29 mouse cellular contexts compared by ENCODE assay signal in the genomic region with DNA sequence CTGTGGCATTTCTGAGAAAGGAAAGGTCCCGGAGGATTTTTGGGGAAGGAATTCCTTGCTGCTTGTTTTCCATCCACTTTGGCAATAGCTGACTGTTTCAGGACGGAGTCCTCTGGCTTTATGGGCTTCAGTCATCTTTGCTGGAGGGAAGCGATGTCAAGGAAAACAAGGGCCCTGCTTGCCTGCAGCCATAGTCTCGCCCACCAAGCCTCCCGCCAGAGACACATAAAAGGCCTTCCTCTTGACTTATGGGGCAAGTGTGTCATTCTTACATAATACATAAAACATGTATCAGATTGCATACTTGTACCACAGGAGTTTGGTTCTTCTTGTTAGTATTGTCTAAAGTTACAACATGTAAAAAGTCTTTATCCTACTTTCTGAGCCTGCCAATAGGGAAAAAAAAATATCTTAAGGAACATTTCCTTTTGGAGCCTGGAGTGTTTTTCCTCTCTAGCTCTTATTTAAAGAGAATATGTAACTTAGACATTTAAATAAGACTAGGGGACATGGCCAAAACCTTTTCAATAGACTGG. TPM values are rescaled to one million over a fixed set of nuclear protein-coding genes. Genes with fewer than 3 reads are reported as not detected.
A peak's percentile ranks its signal among the peaks of the same experiment; 100 is the strongest.
DNase-seq lines count a peak whose midpoint lies in the region; ATAC-seq lines count a peak whose summit lies in the region.
"Had no signal": no experiment of that assay in that cellular context is flagged by ENCODE, and none has a peak within 500 bp of the region (broad histone marks: within the 10 kb centered on the region; RNA-seq: fewer than 3 reads in every experiment).

No protein-coding gene starts in this region.

- no peak for DNase-seq in embryonic facial prominence, embryonic 10.5 days (ENCODE audit: low spot score)
- no peak for DNase-seq in kidney, postnatal 4 days
- DNase-seq in adipocyte (ENCODE audit: low spot score) = peak; percentile 64
- DNase-seq in frontal cortex, adult 2 months (ENCODE audit: extremely low spot score in 1 of 2, low spot score in 1 of 2) = no peak
- DNase-seq: adrenal gland, postnatal 25 days; cerebellum, adult 9-10 months; gastrocnemius, postnatal 25 days; heart, adult 2 months; heart, postnatal 14 days; kidney, postnatal 10 days; layer of hippocampus, postnatal 36 days; liver, postnatal 0 days; retina, postnatal 1 day; right cerebral cortex, postnatal 25 days; spleen, adult 18-20 months; thymus, postnatal 14 days had no signal

- no peak overlapping the region for H3K4me2 ChIP-seq in embryonic facial prominence, embryonic 12.5 days (replicated peaks)
- H3K4me2 ChIP-seq in kidney, embryonic 16.5 days (replicated peaks; ENCODE audit: low read depth, low read length) = no peak overlapping the region
- no peak overlapping the region for H3K4me2 ChIP-seq in limb, embryonic 13.5 days (replicated peaks)
- H3K4me2 ChIP-seq in neural tube, embryonic 15.5 days = no peak overlapping the region
- H3K4me2 ChIP-seq: heart, embryonic 13.5 days; hindbrain, embryonic 13.5 days; liver, embryonic 11.5 days; midbrain, embryonic 15.5 days; neural tube, embryonic 12.5 days had no signal

- ATAC-seq in embryonic facial prominence, embryonic 12.5 days (ENCODE audit: insufficient number of reproducible peaks, insufficient read depth, low FRiP score, low TSS enrichment) = no peak
- no peak for ATAC-seq in kidney, embryonic 16.5 days (ENCODE audit: low FRiP score, low TSS enrichment)
- no peak for ATAC-seq in limb, embryonic 13.5 days (ENCODE audit: low FRiP score, low read depth)
- ATAC-seq in neural tube, embryonic 15.5 days (ENCODE audit: low FRiP score) = no peak
- ATAC-seq: forebrain, embryonic 16.5 days; inflammation-experienced regulatory T-cells, adult 6 months; liver, postnatal 0 days; midbrain, embryonic 15.5 days had no signal

- no peaks in the 10 kb centered on the region for H3K27me3 ChIP-seq in embryonic facial prominence, embryonic 12.5 days
- H3K27me3 ChIP-seq in embryonic facial prominence, embryonic 10.5 days (replicated peaks; ENCODE audit: low read depth, poor library complexity, severe bottlenecking) = no peaks in the 10 kb centered on the region
- no peaks in the 10 kb centered on the region for H3K27me3 ChIP-seq in kidney, embryonic 16.5 days (ENCODE audit: insufficient read depth, low read length)
- H3K27me3 ChIP-seq in limb, embryonic 13.5 days = no peaks in the 10 kb centered on the region
- no peaks in the 10 kb centered on the region for H3K27me3 ChIP-seq in neural tube, embryonic 15.5 days (replicated peaks)
- H3K27me3 ChIP-seq: heart, embryonic 13.5 days; hindbrain, embryonic 13.5 days; midbrain, embryonic 15.5 days; neural tube, embryonic 12.5 days had no signal

- no peak overlapping the region for H3K9ac ChIP-seq in embryonic facial prominence, embryonic 12.5 days
- no peak overlapping the region for H3K9ac ChIP-seq in kidney, embryonic 16.5 days (replicated peaks; ENCODE audit: low read length)
- no peak overlapping the region for H3K9ac ChIP-seq in limb, embryonic 13.5 days
- H3K9ac ChIP-seq in neural tube, embryonic 15.5 days (replicated peaks) = no peak overlapping the region
- H3K9ac ChIP-seq: heart, embryonic 13.5 days; hindbrain, embryonic 13.5 days; liver, postnatal 0 days; midbrain, embryonic 15.5 days; neural tube, embryonic 12.5 days had no signal

- 43% methylated on average over 5 of the region's 5 CpGs for WGBS in embryonic facial prominence, embryonic 12.5 days
- WGBS in embryonic facial prominence, embryonic 10.5 days = 64% methylated on average over 5 of the region's 5 CpGs
- 53% methylated on average over 5 of the region's 5 CpGs for WGBS in kidney, embryonic 16.5 days
- 29% methylated on average over 5 of the region's 5 CpGs for WGBS in limb, embryonic 13.5 days
- WGBS in neural tube, embryonic 15.5 days = 51% methylated on average over 5 of the region's 5 CpGs

- peak overlapping the region; percentile 47; the same call in 1 of the 2 replicates for H3K27ac ChIP-seq in embryonic facial prominence, embryonic 12.5 days
- no peak overlapping the region for H3K27ac ChIP-seq in embryonic facial prominence, embryonic 10.5 days (replicated peaks)
- H3K27ac ChIP-seq in kidney, embryonic 16.5 days (ENCODE audit: low read length) = peak overlapping the region; percentile 3
- peak overlapping the region; percentile 73 for H3K27ac ChIP-seq in limb, embryonic 13.5 days
- no peak overlapping the region for H3K27ac ChIP-seq in neural tube, embryonic 15.5 days (replicated peaks)
- H3K27ac ChIP-seq: forebrain, embryonic 10.5 days; heart, adult 2 months; heart, embryonic 13.5 days; hindbrain, embryonic 13.5 days; macrophage; midbrain, embryonic 15.5 days; neural tube, embryonic 12.5 days had no signal

- no peaks in the 10 kb centered on the region for H3K9me3 ChIP-seq in embryonic facial prominence, embryonic 12.5 days
- no peaks in the 10 kb centered on the region for H3K9me3 ChIP-seq in embryonic facial prominence, embryonic 10.5 days
- H3K9me3 ChIP-seq in kidney, embryonic 16.5 days (ENCODE audit: low read length) = no peaks in the 10 kb centered on the region
- no peaks in the 10 kb centered on the region for H3K9me3 ChIP-seq in limb, embryonic 13.5 days
- no peaks in the 10 kb centered on the region for H3K9me3 ChIP-seq in neural tube, embryonic 15.5 days (replicated peaks)
- H3K9me3 ChIP-seq: forebrain, embryonic 10.5 days; heart, embryonic 13.5 days; hindbrain, embryonic 13.5 days; midbrain, embryonic 15.5 days; neural tube, embryonic 12.5 days had no signal

- H3K4me1 ChIP-seq in embryonic facial prominence, embryonic 12.5 days = 0 out of 2 replicates have a peak, but pooled peaks cover 11% of the 10 kb centered on the region
- peaks cover 16% of the 10 kb centered on the region; the same call in 1 of the 2 replicates for H3K4me1 ChIP-seq in embryonic facial prominence, embryonic 10.5 days
- peaks cover 8% of the 10 kb centered on the region; the same call in 1 of the 2 replicates for H3K4me1 ChIP-seq in kidney, embryonic 16.5 days (ENCODE audit: insufficient read depth, low read length)
- H3K4me1 ChIP-seq in limb, embryonic 13.5 days = peaks cover 26% of the 10 kb centered on the region
- peaks cover 3% of the 10 kb centered on the region; the same call in 1 of the 2 replicates for H3K4me1 ChIP-seq in neural tube, embryonic 15.5 days
- H3K4me1 ChIP-seq: midbrain, embryonic 15.5 days; neural tube, embryonic 12.5 days had no signal

- no peak overlapping the region for H3K4me3 ChIP-seq in embryonic facial prominence, embryonic 12.5 days
- no peak overlapping the region for H3K4me3 ChIP-seq in embryonic facial prominence, embryonic 10.5 days
- no peak overlapping the region for H3K4me3 ChIP-seq in kidney, embryonic 16.5 days (ENCODE audit: low read length)
- H3K4me3 ChIP-seq in limb, embryonic 13.5 days = no peak overlapping the region
- no peak overlapping the region for H3K4me3 ChIP-seq in neural tube, embryonic 15.5 days (replicated peaks)
- H3K4me3 ChIP-seq: forebrain, embryonic 10.5 days; heart, adult 2 months; heart, embryonic 13.5 days; hindbrain, embryonic 13.5 days; midbrain, embryonic 15.5 days; neural tube, embryonic 12.5 days had no signal

- H3K36me3 ChIP-seq in embryonic facial prominence, embryonic 12.5 days = no peaks in the 10 kb centered on the region
- no peaks in the 10 kb centered on the region for H3K36me3 ChIP-seq in embryonic facial prominence, embryonic 10.5 days (replicated peaks)
- H3K36me3 ChIP-seq in kidney, embryonic 16.5 days (ENCODE audit: insufficient read depth, low read length) = no peaks in the 10 kb centered on the region
- H3K36me3 ChIP-seq in limb, embryonic 13.5 days = no peaks in the 10 kb centered on the region
- H3K36me3 ChIP-seq in neural tube, embryonic 15.5 days = no peaks in the 10 kb centered on the region
- H3K36me3 ChIP-seq: forebrain, embryonic 10.5 days; heart, embryonic 13.5 days; hindbrain, embryonic 13.5 days; midbrain, embryonic 15.5 days; neural tube, embryonic 12.5 days had no signal

RNA-seq across cellular contexts. Expression of gene Rad51b, which starts 49.2 kb away (rescaled TPM):
- polyA plus RNA-seq in embryonic facial prominence, embryonic 12.5 days (2016; fragmentation: Nextera tagmentation; extraction: Ambion mirVana) = 7.7 and 8.0 TPM in 2 replicates
- polyA plus RNA-seq in embryonic facial prominence, embryonic 10.5 days (2016; fragmentation: Nextera tagmentation; extraction: Ambion mirVana) = 6.4 and 8.4 TPM in 2 replicates
- 8.0 and 8.9 TPM in 2 replicates for polyA plus RNA-seq in kidney, embryonic 16.5 days (2015; fragmentation: Nextera tagmentation; extraction: Ambion mirVana)
- 6.3 and 7.6 TPM in 2 replicates for polyA plus RNA-seq in limb, embryonic 13.5 days (2015; fragmentation: Nextera tagmentation; extraction: Ambion mirVana)
- polyA plus RNA-seq in frontal cortex, adult 2 months (2012; rRNA removed) = 0.14 and 0.17 TPM in 2 replicates
- 1.4 and 3.6 TPM in 2 replicates for polyA plus RNA-seq in neural tube, embryonic 15.5 days (2015; fragmentation: Nextera tagmentation; extraction: Ambion mirVana)

RNA-seq across cellular contexts. Expression of gene Zfyve26, which starts 50.2 kb away (rescaled TPM):
- 17.1 and 18.0 TPM in 2 replicates for polyA plus RNA-seq in embryonic facial prominence, embryonic 12.5 days (2016; fragmentation: Nextera tagmentation; extraction: Ambion mirVana)
- 15.2 and 16.5 TPM in 2 replicates for polyA plus RNA-seq in embryonic facial prominence, embryonic 10.5 days (2016; fragmentation: Nextera tagmentation; extraction: Ambion mirVana)
- polyA plus RNA-seq in kidney, embryonic 16.5 days (2015; fragmentation: Nextera tagmentation; extraction: Ambion mirVana) = 11.2 and 17.7 TPM in 2 replicates
- polyA plus RNA-seq in limb, embryonic 13.5 days (2015; fragmentation: Nextera tagmentation; extraction: Ambion mirVana) = 12.8 and 14.2 TPM in 2 replicates
- 32.9 and 33.9 TPM in 2 replicates for polyA plus RNA-seq in frontal cortex, adult 2 months (2012; rRNA removed)
- polyA plus RNA-seq in neural tube, embryonic 15.5 days (2015; fragmentation: Nextera tagmentation; extraction: Ambion mirVana) = 10.3 and 10.7 TPM in 2 replicates

Comparison
In these comparisons a context has a peak if more than half of its experiments do, and no peak if none do; other contexts are left out.
1. H3K27ac ChIP-seq: peak in embryonic facial prominence, embryonic 12.5 days (single experiment), kidney, embryonic 16.5 days (single experiment) and limb, embryonic 13.5 days (single experiment); none in embryonic facial prominence, embryonic 10.5 days (single experiment) and neural tube, embryonic 15.5 days (single experiment).